Mouse (Mus musculus): ENCODE measurements around the gene Tmem202. TPM values are rescaled to one million over a fixed set of nuclear protein-coding genes. Genes with fewer than 3 reads are reported as not detected.

Tmem202 gene
- 1 to 10 TPM; 3.0 to 3.6 TPM for total RNA-seq (2021)
- long read RNA-seq, partial matches to known transcripts, result 0 of 2 reads
- long read RNA-seq, other reads (novel, unspliced or antisense), result 2 of 2 reads

DNA sequence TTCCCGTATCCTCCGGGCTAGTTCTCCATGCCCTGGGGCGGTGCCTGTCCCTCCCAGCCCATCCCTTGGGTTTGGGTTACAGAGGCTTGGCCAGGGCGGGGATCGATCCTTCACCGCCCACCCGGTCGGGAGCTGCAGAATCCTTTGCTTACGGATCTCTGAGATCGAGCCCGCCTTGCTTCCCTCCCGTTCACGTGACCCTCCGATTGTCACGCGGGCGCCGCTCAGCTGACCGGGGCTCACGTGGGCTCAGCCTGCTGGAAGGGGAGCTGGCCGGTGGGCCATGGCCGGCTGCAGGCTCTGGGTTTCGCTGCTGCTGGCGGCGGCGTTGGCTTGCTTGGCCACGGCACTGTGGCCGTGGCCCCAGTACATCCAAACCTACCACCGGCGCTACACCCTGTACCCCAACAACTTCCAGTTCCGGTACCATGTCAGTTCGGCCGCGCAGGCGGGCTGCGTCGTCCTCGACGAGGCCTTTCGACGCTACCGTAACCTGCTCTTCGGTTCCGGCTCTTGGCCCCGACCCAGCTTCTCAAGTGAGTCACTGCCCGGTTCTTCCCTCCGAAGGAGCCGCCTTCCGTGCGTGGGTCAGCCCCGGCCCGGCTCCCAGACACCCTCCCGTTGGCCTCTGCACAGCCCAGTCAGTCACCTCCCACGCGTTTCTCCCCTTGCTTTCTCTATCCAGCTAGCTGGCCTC lies at the start of gene Tmem202, which contains the start of gene Hexa:
Tmem202 (minus strand) TSS at position 407 of the 697 bp plus-strand sequence.
Hexa (plus strand) TSS at position 100 of the 697 bp plus-strand sequence.
- DNase-seq (ENCODE audit: low spot score in 2 of 2), result peak; percentile 78 to 83

GRCm38 (mm10) chr9:59588710-59589671 lies 49.3 kb upstream of the Tmem202 start:
- peak; percentile 83 to 91 for DNase-seq (ENCODE audit: low spot score in 2 of 2)

- peak; percentile 59 to 72 for DNase-seq (ENCODE audit: low spot score in 2 of 2)
These were observed 48.6 kb upstream of the Tmem202 start for GRCm38 (mm10) chr9:59588252-59588651.

GRCm38 (mm10) chr9:59584871-59585308 lies 45.2 kb upstream of the Tmem202 start:
- peak; percentile 72 to 90 for DNase-seq (ENCODE audit: low spot score in 2 of 2)

DNA sequence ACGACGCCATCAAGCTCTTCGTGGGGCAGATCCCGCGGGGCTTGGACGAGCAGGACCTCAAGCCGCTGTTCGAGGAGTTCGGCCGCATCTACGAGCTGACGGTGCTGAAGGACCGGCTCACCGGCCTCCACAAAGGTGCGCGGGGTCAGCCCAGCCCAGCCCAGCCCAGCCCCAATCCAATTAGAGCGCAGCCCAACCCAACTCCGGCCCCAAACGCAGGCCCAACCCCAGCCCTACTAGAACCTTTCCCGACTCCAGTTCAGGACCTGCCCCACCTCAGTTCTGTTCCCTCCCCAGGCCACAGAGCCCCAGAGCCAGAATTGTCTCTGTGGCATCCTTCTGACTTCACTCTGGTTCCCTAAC lies 38.8 kb upstream of the Tmem202 start:
- DNase-seq (ENCODE audit: low spot score in 2 of 2), result no peak

DNA sequence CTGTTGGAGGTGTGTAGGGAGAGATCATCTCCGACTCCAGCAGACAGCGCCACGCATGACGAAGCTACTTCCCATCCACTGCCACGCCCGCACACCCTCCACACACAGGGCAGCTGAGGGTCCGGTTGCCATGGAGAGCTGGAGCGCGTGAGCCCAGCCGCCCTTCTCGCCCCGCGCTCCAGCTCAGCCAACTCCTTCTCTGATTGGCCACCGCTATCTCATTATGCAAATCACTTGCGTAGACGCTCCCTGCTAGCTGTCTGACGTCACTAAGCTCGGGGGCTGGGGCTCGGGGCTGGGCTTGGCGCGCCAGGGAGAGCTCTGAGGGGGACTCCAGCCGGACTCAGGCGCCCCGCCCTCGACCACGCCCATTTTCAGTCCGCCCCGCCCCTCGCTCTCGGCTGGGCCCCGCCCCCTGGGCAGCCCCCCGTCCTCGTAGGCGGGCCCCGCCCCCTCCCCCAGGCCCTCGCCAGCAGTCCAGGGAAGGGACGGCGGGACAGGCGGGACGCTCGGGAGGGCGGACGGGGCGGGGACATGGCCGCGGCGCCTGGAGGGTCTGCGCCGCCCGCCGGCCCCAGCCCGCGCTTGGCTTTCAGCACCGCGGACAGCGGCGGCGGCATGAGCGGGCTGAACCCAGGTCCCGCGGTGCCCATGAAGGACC lies 38.3 kb upstream of the Tmem202 start, which contains the start of gene Celf6:
Celf6 (plus strand) TSS at position 74 of the 661 bp plus-strand sequence.
- peak; percentile 92 to 93 for DNase-seq (ENCODE audit: low spot score in 2 of 2)

DNA sequence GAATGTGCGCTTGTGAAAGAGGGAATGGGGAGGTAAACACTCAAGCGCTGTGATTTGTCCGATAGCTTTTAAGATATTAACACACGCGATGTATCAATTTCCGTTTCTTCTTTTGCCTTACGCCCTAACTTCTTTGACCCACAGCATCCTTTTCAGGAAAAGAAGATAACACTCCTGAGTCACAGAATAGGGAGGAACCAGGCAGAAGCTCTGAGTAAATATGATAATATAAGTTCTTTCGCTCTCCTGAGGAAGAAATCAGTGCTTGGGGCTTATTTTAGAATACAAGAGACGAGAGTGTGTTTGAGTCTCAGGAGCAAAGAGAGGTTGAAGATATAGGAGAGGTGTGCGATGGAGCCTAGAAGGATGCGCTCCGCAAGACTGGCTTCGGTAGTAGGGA lies 37.8 kb upstream of the Tmem202 start:
- no peak for DNase-seq (ENCODE audit: low spot score in 2 of 2)

- no peak for DNase-seq (ENCODE audit: low spot score in 2 of 2)
These were observed 32.2 kb upstream of the Tmem202 start for GRCm38 (mm10) chr9:59571852-59572251.

DNA sequence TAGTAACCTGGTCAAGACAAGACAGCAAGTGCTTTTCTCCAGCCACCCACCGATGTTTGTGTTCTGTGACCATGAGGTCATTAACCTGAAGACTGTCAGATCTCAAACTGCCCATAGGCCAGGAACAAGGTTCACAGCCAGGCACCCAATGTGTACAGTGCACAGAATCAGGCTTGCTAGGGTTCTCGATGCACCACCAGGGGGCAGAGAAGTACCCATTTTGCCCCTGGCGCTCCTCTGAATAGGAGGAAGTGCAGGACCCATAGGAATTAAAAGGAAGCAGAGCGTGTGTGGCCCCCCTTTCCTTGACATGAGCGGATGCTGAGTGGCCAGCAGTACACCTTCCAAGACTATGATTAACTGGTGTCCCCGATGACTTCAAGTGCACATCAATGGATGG lies 27.5 kb upstream of the Tmem202 start:
- peak; percentile 49 to 76 for DNase-seq (ENCODE audit: low spot score in 2 of 2)

GRCm38 (mm10) chr9:59565600-59565999 lies 26.0 kb upstream of the Tmem202 start:
- peak; percentile 49 to 79 for DNase-seq (ENCODE audit: low spot score in 2 of 2)

DNA sequence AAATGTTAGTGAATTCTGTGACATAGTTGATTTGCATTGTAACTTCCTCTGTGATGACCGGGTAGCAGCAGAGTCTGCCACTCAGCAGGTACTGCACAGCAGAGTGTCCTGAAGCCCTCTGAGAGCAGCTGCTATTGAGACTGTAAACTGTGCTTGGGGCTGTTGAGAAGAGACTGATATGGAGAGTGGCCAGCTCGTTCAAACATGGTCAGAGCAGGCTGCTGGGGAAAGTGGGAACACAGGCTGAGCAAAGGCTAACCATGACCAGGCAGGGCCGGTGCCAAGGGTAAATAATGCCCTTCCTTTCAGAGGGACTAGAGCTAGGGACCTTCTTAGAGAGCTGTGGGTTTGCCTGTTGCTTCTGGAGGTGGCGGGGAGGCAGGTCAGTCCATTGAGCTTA lies 14.1 kb upstream of the Tmem202 start:
- no peak for DNase-seq (ENCODE audit: low spot score in 2 of 2)

GRCm38 (mm10) chr9:59552610-59553009 lies 13.0 kb upstream of the Tmem202 start:
- peak; percentile 43 to 63 for DNase-seq (ENCODE audit: low spot score in 2 of 2)

DNA sequence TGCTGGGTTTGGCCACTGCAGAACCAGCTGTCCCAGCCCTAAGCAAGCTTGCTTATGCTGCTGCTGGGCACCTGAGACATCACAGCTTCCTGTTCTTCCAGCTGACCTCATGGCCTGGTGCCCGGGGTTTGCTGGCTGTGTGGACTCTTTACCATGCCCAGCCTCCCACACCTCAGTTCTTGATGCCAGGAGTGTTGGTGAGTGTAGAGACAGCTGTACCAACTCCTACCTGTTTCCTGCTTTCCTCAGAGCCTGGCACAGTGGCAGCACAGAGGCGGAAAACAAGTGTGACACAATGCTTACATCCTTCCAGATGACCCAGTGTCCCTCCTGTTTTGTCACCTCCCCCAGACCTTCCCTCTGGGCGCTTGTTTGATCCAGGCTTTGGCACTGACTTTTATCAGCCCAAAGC lies 12.0 kb upstream of the Tmem202 start:
- DNase-seq (ENCODE audit: low spot score in 2 of 2), result peak in 1 of 2 experiments; percentile 53

DNA sequence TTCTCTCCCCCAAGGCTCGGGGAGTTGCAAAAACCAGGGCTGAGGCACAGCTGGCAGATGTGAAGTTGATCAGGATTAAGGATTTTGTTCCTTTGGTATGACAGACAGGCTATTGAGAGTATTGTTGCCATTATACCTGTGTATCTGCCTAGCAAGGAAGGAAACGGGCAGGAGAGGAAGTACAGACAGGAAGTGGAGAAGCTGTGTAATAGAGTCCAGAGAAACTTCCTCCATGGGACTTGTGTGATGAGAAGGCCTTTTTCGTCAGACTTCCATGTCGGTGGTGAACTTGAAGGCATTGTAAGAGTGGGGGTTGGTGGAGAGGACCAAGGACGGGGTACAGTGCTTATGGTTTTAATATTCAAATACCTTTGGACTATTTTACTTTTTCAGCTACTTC lies 11.4 kb upstream of the Tmem202 start:
- DNase-seq (ENCODE audit: low spot score in 2 of 2), result no peak

DNA sequence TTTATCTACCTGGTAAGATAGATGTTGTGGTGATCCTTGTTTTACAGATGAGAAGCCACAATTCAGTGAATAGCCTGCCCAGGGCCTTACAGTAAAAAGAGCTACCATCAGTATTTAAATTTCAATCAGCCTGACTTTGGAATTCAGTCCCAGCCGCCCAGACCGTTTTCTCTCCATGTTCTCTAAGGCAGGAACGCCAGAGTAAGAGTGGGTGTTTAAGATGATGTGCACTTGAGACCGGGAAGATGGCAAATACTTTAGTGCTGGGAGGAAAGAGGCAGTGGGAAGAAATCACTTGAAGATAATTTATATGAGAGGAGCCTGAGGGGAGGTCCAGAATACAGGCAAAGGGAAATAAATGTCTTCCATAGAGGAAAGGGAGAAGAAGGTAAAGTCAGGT lies 10.4 kb upstream of the Tmem202 start:
- DNase-seq (ENCODE audit: low spot score in 2 of 2), result peak; percentile 30 to 41

DNA sequence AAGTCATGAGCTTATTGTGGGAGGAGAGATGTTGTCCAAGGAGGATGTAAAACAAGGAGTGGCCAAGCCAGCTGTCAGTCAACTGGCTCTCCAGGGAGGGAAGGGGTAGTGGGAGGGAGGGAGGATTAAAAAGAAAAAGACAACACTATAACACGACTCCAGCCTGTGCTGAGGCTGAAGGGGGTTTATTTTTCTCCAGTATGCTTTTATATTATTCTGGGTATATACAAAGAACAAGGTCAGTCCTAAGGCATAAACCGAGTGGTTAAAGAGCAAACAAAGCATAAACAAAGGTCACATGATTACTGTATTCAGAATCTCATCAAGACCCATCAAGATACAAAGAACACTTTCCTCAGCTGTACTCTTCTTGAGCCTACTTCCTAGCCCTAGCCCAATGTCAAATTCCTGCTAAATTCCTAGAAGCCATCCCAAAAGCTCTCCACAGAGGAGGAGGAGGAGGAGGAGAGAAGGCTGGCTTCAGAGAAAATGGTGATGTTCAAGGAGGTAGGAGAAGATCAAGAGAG lies 9.4 kb upstream of the Tmem202 start:
- DNase-seq (ENCODE audit: low spot score in 2 of 2), result no peak

- no peak for DNase-seq (ENCODE audit: low spot score in 2 of 2)
These were observed 8.2 kb upstream of the Tmem202 start for GRCm38 (mm10) chr9:59547869-59548268.

DNA sequence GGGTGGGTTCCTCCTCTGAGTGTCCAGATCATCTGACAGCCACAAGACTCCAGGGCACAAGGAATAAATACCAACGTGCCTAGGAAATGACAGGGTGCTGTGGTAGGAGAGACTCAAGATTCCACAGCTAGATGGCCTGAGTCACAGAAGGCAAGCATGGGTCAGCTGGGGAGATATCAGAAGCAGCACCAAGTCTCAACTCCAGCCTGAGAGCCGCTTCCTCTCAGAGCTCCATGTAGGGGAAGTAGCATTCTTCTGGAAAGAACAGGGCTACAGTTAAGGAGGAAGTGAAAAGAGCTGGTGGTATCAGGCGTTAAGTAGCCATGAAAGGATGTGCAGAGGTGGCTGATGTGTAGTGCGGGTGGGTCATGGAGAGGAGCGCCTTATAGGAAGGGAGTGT lies 5.1 kb upstream of the Tmem202 start:
- DNase-seq (ENCODE audit: low spot score in 2 of 2), result no peak

GRCm38 (mm10) chr9:59542766-59543324 lies 3.2 kb upstream of the Tmem202 start:
- DNase-seq (ENCODE audit: low spot score in 2 of 2), result no peak

- no peak for DNase-seq (ENCODE audit: low spot score in 2 of 2)
These were observed 2.0 kb upstream of the Tmem202 start for GRCm38 (mm10) chr9:59541617-59542016.

GRCm38 (mm10) chr9:59537651-59538050 lies 2.0 kb downstream of the Tmem202 start:
- DNase-seq (ENCODE audit: low spot score in 2 of 2), result no peak
